Mouse (Mus musculus): Measurements from ENCODE around the gene Gm10382. TPM values are rescaled to one million over a fixed set of nuclear protein-coding genes. Genes with fewer than 3 reads are reported as not detected.

Gm10382 gene
- polyA plus RNA-seq, 1 experiment from 2014 or later = 0.28 TPM

GRCm38 (mm10) chr5:125393622-125394603, 4.8 kb downstream of the Gm10382 start:
- H3K9ac ChIP-seq (ENCODE audit: low read length) = peak overlapping the region; percentile 61
- H3K4me1 ChIP-seq (ENCODE audit: control insufficient read depth, insufficient read depth, low read length) = peaks cover 19% of the 10 kb centered on the region
- H3K27ac ChIP-seq (replicated peaks; ENCODE audit: low read depth, low read length) = peak overlapping the region; percentile 98
- H3K4me2 ChIP-seq (ENCODE audit: low read depth, severe bottlenecking) = peak overlapping the region; percentile 55
- peak overlapping the region; percentile 17; the same call in 1 of the 2 replicates for H3K4me3 ChIP-seq (ENCODE audit: low read depth, low read length)
- no peaks in the 10 kb centered on the region for H3K9me3 ChIP-seq (ENCODE audit: control insufficient read depth, low read length)
- WGBS = 24% methylated on average over 24 of the region's 25 CpGs
- DNase-seq (ENCODE audit: low spot score) (peak; percentile 86), ATAC-seq (ENCODE audit: insufficient number of reproducible peaks, low FRiP score, low TSS enrichment, low read depth) (no peak)
- no peaks in the 10 kb centered on the region for H3K36me3 ChIP-seq (ENCODE audit: control insufficient read depth, insufficient read depth, low read length)
- H3K27me3 ChIP-seq (ENCODE audit: control insufficient read depth, insufficient read depth, low read length) = no peaks in the 10 kb centered on the region

- ATAC-seq (ENCODE audit: insufficient number of reproducible peaks, low FRiP score, low TSS enrichment, low read depth) (no peak), DNase-seq (ENCODE audit: low spot score) (no peak)
- Histone ChIP-seq H3K4me1 (ENCODE audit: control insufficient read depth, insufficient read depth, low read length) (peaks cover 19% of the 10 kb centered on the region), H3K4me3 (ENCODE audit: low read depth, low read length) (no peak overlapping the region), H3K27me3 (ENCODE audit: control insufficient read depth, insufficient read depth, low read length) (no peaks in the 10 kb centered on the region), H3K36me3 (ENCODE audit: control insufficient read depth, insufficient read depth, low read length) (no peaks in the 10 kb centered on the region), H3K9me3 (ENCODE audit: control insufficient read depth, low read length) (no peaks in the 10 kb centered on the region), H3K4me2 (ENCODE audit: low read depth, severe bottlenecking) (no peak overlapping the region), H3K27ac (replicated peaks; ENCODE audit: low read depth, low read length) (peak overlapping the region; percentile 98), H3K9ac (ENCODE audit: low read length) (no peak overlapping the region)
- WGBS = 74% methylated on average over 3 of the region's 3 CpGs
These were observed 5.9 kb downstream of the Gm10382 start for GRCm38 (mm10) chr5:125395008-125395407.

GRCm38 (mm10) chr5:125400903-125401302, 11.8 kb downstream of the Gm10382 start:
- Histone ChIP-seq H3K36me3 (ENCODE audit: control insufficient read depth, insufficient read depth, low read length) (no peaks in the 10 kb centered on the region), H3K4me2 (ENCODE audit: low read depth, severe bottlenecking) (no peak overlapping the region), H3K4me3 (ENCODE audit: low read depth, low read length) (no peak overlapping the region), H3K27me3 (ENCODE audit: control insufficient read depth, insufficient read depth, low read length) (no peaks in the 10 kb centered on the region), H3K4me1 (ENCODE audit: control insufficient read depth, insufficient read depth, low read length) (no peaks in the 10 kb centered on the region), H3K9me3 (ENCODE audit: control insufficient read depth, low read length) (no peaks in the 10 kb centered on the region), H3K27ac (replicated peaks; ENCODE audit: low read depth, low read length) (no peak overlapping the region), H3K9ac (ENCODE audit: low read length) (no peak overlapping the region)
- ATAC-seq (ENCODE audit: insufficient number of reproducible peaks, low FRiP score, low TSS enrichment, low read depth) (no peak), DNase-seq (ENCODE audit: low spot score) (no peak)
- 63% methylated on average over 7 of the region's 7 CpGs for WGBS

- 45% methylated on average over 10 of the region's 10 CpGs for WGBS
- Histone ChIP-seq H3K27ac (replicated peaks; ENCODE audit: low read depth, low read length) (no peak overlapping the region), H3K36me3 (ENCODE audit: control insufficient read depth, insufficient read depth, low read length) (no peaks in the 10 kb centered on the region), H3K4me3 (ENCODE audit: low read depth, low read length) (no peak overlapping the region), H3K27me3 (ENCODE audit: control insufficient read depth, insufficient read depth, low read length) (no peaks in the 10 kb centered on the region), H3K4me2 (ENCODE audit: low read depth, severe bottlenecking) (no peak overlapping the region), H3K9ac (ENCODE audit: low read length) (no peak overlapping the region), H3K4me1 (ENCODE audit: control insufficient read depth, insufficient read depth, low read length) (peaks cover 8% of the 10 kb centered on the region; the same call in 1 of the 2 replicates), H3K9me3 (ENCODE audit: control insufficient read depth, low read length) (no peaks in the 10 kb centered on the region)
- ATAC-seq (ENCODE audit: insufficient number of reproducible peaks, low FRiP score, low TSS enrichment, low read depth) (no peak), DNase-seq (ENCODE audit: low spot score) (no peak)
These were observed 13.4 kb downstream of the Gm10382 start for GRCm38 (mm10) chr5:125402476-125402875.

- no peaks in the 10 kb centered on the region for H3K9me3 ChIP-seq (ENCODE audit: control insufficient read depth, low read length)
- 53% methylated on average over 6 of the region's 6 CpGs for WGBS
- no peaks in the 10 kb centered on the region for H3K27me3 ChIP-seq (ENCODE audit: control insufficient read depth, insufficient read depth, low read length)
- DNase-seq (ENCODE audit: low spot score) (no peak), ATAC-seq (ENCODE audit: insufficient number of reproducible peaks, low FRiP score, low TSS enrichment, low read depth) (no peak)
- no peak overlapping the region for H3K27ac ChIP-seq (replicated peaks; ENCODE audit: low read depth, low read length)
- H3K4me1 ChIP-seq (ENCODE audit: control insufficient read depth, insufficient read depth, low read length) = peaks cover 8% of the 10 kb centered on the region; the same call in 1 of the 2 replicates
- no peaks in the 10 kb centered on the region for H3K36me3 ChIP-seq (ENCODE audit: control insufficient read depth, insufficient read depth, low read length)
- H3K4me2 ChIP-seq (ENCODE audit: low read depth, severe bottlenecking) = no peak overlapping the region
- no peak overlapping the region for H3K4me3 ChIP-seq (ENCODE audit: low read depth, low read length)
- H3K9ac ChIP-seq (ENCODE audit: low read length) = no peak overlapping the region
These were observed 13.9 kb downstream of the Gm10382 start for GRCm38 (mm10) chr5:125402991-125403390.

GRCm38 (mm10) chr5:125403481-125404465, 14.7 kb downstream of the Gm10382 start:
- peak overlapping the region; percentile 26 for H3K4me3 ChIP-seq (ENCODE audit: low read depth, low read length)
- H3K4me1 ChIP-seq (ENCODE audit: control insufficient read depth, insufficient read depth, low read length) = peaks cover 8% of the 10 kb centered on the region; the same call in 1 of the 2 replicates
- H3K36me3 ChIP-seq (ENCODE audit: control insufficient read depth, insufficient read depth, low read length) = no peaks in the 10 kb centered on the region
- ATAC-seq (ENCODE audit: insufficient number of reproducible peaks, low FRiP score, low TSS enrichment, low read depth) = no peak
- 0 out of 2 replicates have a peak overlapping the region, but pooled peaks have one; percentile 14 for H3K9ac ChIP-seq (ENCODE audit: low read length)
- H3K27me3 ChIP-seq (ENCODE audit: control insufficient read depth, insufficient read depth, low read length) = no peaks in the 10 kb centered on the region
- no peak overlapping the region for H3K27ac ChIP-seq (replicated peaks; ENCODE audit: low read depth, low read length)
- WGBS = 13% methylated on average over 31 of the region's 31 CpGs
- peak; percentile 93 for DNase-seq (ENCODE audit: low spot score)
- peak overlapping the region; percentile 51 for H3K4me2 ChIP-seq (ENCODE audit: low read depth, severe bottlenecking)
- no peaks in the 10 kb centered on the region for H3K9me3 ChIP-seq (ENCODE audit: control insufficient read depth, low read length)

GRCm38 (mm10) chr5:125404536-125404902, 15.4 kb downstream of the Gm10382 start:
- Histone ChIP-seq H3K4me2 (ENCODE audit: low read depth, severe bottlenecking) (peak overlapping the region; percentile 71), H3K36me3 (ENCODE audit: control insufficient read depth, insufficient read depth, low read length) (no peaks in the 10 kb centered on the region), H3K27ac (replicated peaks; ENCODE audit: low read depth, low read length) (peak overlapping the region; percentile 57; the same call in 1 of the 2 replicates), H3K27me3 (ENCODE audit: control insufficient read depth, insufficient read depth, low read length) (no peaks in the 10 kb centered on the region), H3K9me3 (ENCODE audit: control insufficient read depth, low read length) (no peaks in the 10 kb centered on the region), H3K9ac (ENCODE audit: low read length) (peak overlapping the region; percentile 56; the same call in 1 of the 2 replicates), H3K4me3 (ENCODE audit: low read depth, low read length) (peak overlapping the region; percentile 35), H3K4me1 (ENCODE audit: control insufficient read depth, insufficient read depth, low read length) (peaks cover 8% of the 10 kb centered on the region; the same call in 1 of the 2 replicates)
- ATAC-seq (ENCODE audit: insufficient number of reproducible peaks, low FRiP score, low TSS enrichment, low read depth) (no peak), DNase-seq (ENCODE audit: low spot score) (no peak)
- WGBS = 2% methylated on average over 7 of the region's 7 CpGs
